Mouse (Mus musculus): Measurements from ENCODE around the gene Gfod1. TPM values are rescaled to one million over a fixed set of nuclear protein-coding genes. Genes with fewer than 3 reads are reported as not detected.
A peak's percentile ranks its signal among the peaks of the same experiment; 100 is the strongest.

Gfod1 gene
- total and polyA plus RNA-seq, 2 experiments from 2014 or later = 2.4 to 22.4 TPM

GRCm38 (mm10) chr13:43193932-43194331 lies 110.0 kb downstream of the Gfod1 start:
- Histone ChIP-seq H3K27ac (ENCODE audit: low read depth, low read length) (no peak overlapping the region), H3K9ac (replicated peaks; ENCODE audit: low read length, poor library complexity, severe bottlenecking) (no peak overlapping the region), H3K4me1 (ENCODE audit: insufficient read depth, low read length) (no peaks in the 10 kb centered on the region), H3K4me3 (ENCODE audit: low read depth, low read length) (no peak overlapping the region), H3K9me3 (ENCODE audit: low read length) (no peaks in the 10 kb centered on the region), H3K4me2 (ENCODE audit: low read depth, low read length, poor library complexity, severe bottlenecking) (no peak overlapping the region), H3K36me3 (ENCODE audit: insufficient read depth, low read length) (no peaks in the 10 kb centered on the region), H3K27me3 (ENCODE audit: insufficient read depth, low read length) (no peaks in the 10 kb centered on the region)
- DNase-seq (ENCODE audit: low spot score) (no peak), ATAC-seq (ENCODE audit: low FRiP score) (no peak)
- WGBS = 90% methylated on average over 8 of the region's 8 CpGs
- no peak for TF ChIP-seq CTCF (IDR thresholded peaks at IDR 0.05)

GRCm38 (mm10) chr13:43193266-43193665 lies 110.7 kb downstream of the Gfod1 start:
- DNase-seq (ENCODE audit: low spot score) (no peak), ATAC-seq (ENCODE audit: low FRiP score) (no peak)
- WGBS = 61% methylated on average over 7 of the region's 7 CpGs
- H3K27ac ChIP-seq (ENCODE audit: low read depth, low read length) = no peak overlapping the region
- H3K4me3 ChIP-seq (ENCODE audit: low read depth, low read length) = no peak overlapping the region
- no peaks in the 10 kb centered on the region for H3K36me3 ChIP-seq (ENCODE audit: insufficient read depth, low read length)
- H3K9me3 ChIP-seq (ENCODE audit: low read length) = no peaks in the 10 kb centered on the region
- H3K4me1 ChIP-seq (ENCODE audit: insufficient read depth, low read length) = no peaks in the 10 kb centered on the region
- H3K27me3 ChIP-seq (ENCODE audit: insufficient read depth, low read length) = no peaks in the 10 kb centered on the region
- no peak overlapping the region for H3K9ac ChIP-seq (replicated peaks; ENCODE audit: low read length, poor library complexity, severe bottlenecking)
- no peak for TF ChIP-seq CTCF (IDR thresholded peaks at IDR 0.05)
- H3K4me2 ChIP-seq (ENCODE audit: low read depth, low read length, poor library complexity, severe bottlenecking) = no peak overlapping the region

GRCm38 (mm10) chr13:43191741-43192192 lies 112.2 kb downstream of the Gfod1 start:
- ATAC-seq (ENCODE audit: low FRiP score) (no peak), DNase-seq (ENCODE audit: low spot score) (no peak)
- whole genome bisulfite sequencing = 11% methylated on average over 14 of the region's 14 CpGs
- Histone ChIP-seq H3K4me2 (ENCODE audit: low read depth, low read length, poor library complexity, severe bottlenecking) (peak overlapping the region; percentile 33), H3K36me3 (ENCODE audit: insufficient read depth, low read length) (no peaks in the 10 kb centered on the region), H3K4me3 (ENCODE audit: low read depth, low read length) (no peak overlapping the region), H3K9ac (replicated peaks; ENCODE audit: low read length, poor library complexity, severe bottlenecking) (no peak overlapping the region), H3K9me3 (ENCODE audit: low read length) (no peaks in the 10 kb centered on the region), H3K27me3 (ENCODE audit: insufficient read depth, low read length) (no peaks in the 10 kb centered on the region), H3K4me1 (ENCODE audit: insufficient read depth, low read length) (no peaks in the 10 kb centered on the region), H3K27ac (ENCODE audit: low read depth, low read length) (no peak overlapping the region)
- TF ChIP-seq CTCF (IDR thresholded peaks at IDR 0.05) = no peak

GRCm38 (mm10) chr13:43191290-43191689 lies 112.7 kb downstream of the Gfod1 start:
- no peak for DNase-seq (ENCODE audit: low spot score)
- Histone ChIP-seq H3K9me3 (ENCODE audit: low read length) (no peaks in the 10 kb centered on the region), H3K4me3 (ENCODE audit: low read depth, low read length) (no peak overlapping the region), H3K27ac (ENCODE audit: low read depth, low read length) (no peak overlapping the region), H3K4me2 (ENCODE audit: low read depth, low read length, poor library complexity, severe bottlenecking) (no peak overlapping the region; the same call in 1 of the 2 replicates), H3K9ac (replicated peaks; ENCODE audit: low read length, poor library complexity, severe bottlenecking) (no peak overlapping the region), H3K36me3 (ENCODE audit: insufficient read depth, low read length) (no peaks in the 10 kb centered on the region), H3K4me1 (ENCODE audit: insufficient read depth, low read length) (no peaks in the 10 kb centered on the region), H3K27me3 (ENCODE audit: insufficient read depth, low read length) (no peaks in the 10 kb centered on the region)
- WGBS = 28% methylated on average over 2 of the region's 2 CpGs
- no peak for ATAC-seq (ENCODE audit: low FRiP score)
- no peak for TF ChIP-seq CTCF (IDR thresholded peaks at IDR 0.05)

GRCm38 (mm10) chr13:43187736-43188135 lies 116.2 kb downstream of the Gfod1 start:
- ATAC-seq (ENCODE audit: low FRiP score) (no peak), DNase-seq (ENCODE audit: low spot score) (no peak)
- WGBS = 93% methylated on average over 4 of the region's 4 CpGs
- H3K4me1 ChIP-seq (ENCODE audit: insufficient read depth, low read length) = no peaks in the 10 kb centered on the region
- H3K9ac ChIP-seq (replicated peaks; ENCODE audit: low read length, poor library complexity, severe bottlenecking) = no peak overlapping the region
- H3K4me3 ChIP-seq (ENCODE audit: low read depth, low read length) = no peak overlapping the region
- no peak overlapping the region for H3K4me2 ChIP-seq (ENCODE audit: low read depth, low read length, poor library complexity, severe bottlenecking)
- TF ChIP-seq CTCF (IDR thresholded peaks at IDR 0.05) = no peak
- no peaks in the 10 kb centered on the region for H3K36me3 ChIP-seq (ENCODE audit: insufficient read depth, low read length)
- no peak overlapping the region for H3K27ac ChIP-seq (ENCODE audit: low read depth, low read length)
- no peaks in the 10 kb centered on the region for H3K27me3 ChIP-seq (ENCODE audit: insufficient read depth, low read length)
- no peaks in the 10 kb centered on the region for H3K9me3 ChIP-seq (ENCODE audit: low read length)

- 30% methylated on average over 8 of the region's 8 CpGs for WGBS
Measured at GRCm38 (mm10) chr13:43183248-43184055, 120.5 kb downstream of the Gfod1 start.

More at GRCm38 (mm10) chr13:43183248-43184055, 120.5 kb downstream of the Gfod1 start:
- no peaks in the 10 kb centered on the region for H3K4me1 ChIP-seq (ENCODE audit: insufficient read depth, low read length)
- TF ChIP-seq CTCF (IDR thresholded peaks at IDR 0.05) = no peak
- H3K9me3 ChIP-seq (ENCODE audit: low read length) = no peaks in the 10 kb centered on the region
- no peaks in the 10 kb centered on the region for H3K36me3 ChIP-seq (ENCODE audit: insufficient read depth, low read length)
- H3K4me3 ChIP-seq (ENCODE audit: low read depth, low read length) = peak overlapping the region; percentile 25
- no peak for ATAC-seq (ENCODE audit: low FRiP score)
- DNase-seq (ENCODE audit: low spot score) = peak; percentile 34
- no peak overlapping the region for H3K27ac ChIP-seq (ENCODE audit: low read depth, low read length)
- no peak overlapping the region for H3K9ac ChIP-seq (replicated peaks; ENCODE audit: low read length, poor library complexity, severe bottlenecking)
- no peaks in the 10 kb centered on the region for H3K27me3 ChIP-seq (ENCODE audit: insufficient read depth, low read length)
- H3K4me2 ChIP-seq (ENCODE audit: low read depth, low read length, poor library complexity, severe bottlenecking) = peak overlapping the region; percentile 56
